Mouse (Mus musculus): ENCODE measurements around the gene Cadm4.
"Not testable (repeated sequence)": the region's sequence is repeated elsewhere in the genome, so short reads cannot be mapped to it uniquely, and the experiment has no call there.

Cadm4 gene

DNA sequence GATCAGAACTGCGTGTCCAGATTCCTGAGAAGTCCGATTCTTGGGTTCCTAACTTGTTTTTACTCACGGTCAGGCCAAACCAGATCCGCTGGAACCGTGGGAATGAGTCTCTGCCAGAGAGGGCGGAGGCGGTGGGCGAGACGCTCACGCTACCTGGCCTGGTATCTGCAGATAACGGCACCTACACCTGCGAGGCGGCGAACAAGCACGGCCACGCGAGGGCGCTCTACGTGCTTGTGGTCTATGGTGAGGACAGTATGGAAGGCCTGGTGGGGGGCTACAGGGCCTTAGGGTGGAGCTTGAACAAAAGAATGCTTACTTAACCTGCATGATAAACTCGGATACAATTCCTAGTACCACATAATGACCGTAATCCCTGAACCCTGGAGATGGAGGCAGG lies 19.7 kb downstream of the Cadm4 start:
- no peak for DNase-seq (ENCODE audit: low read depth)

DNA sequence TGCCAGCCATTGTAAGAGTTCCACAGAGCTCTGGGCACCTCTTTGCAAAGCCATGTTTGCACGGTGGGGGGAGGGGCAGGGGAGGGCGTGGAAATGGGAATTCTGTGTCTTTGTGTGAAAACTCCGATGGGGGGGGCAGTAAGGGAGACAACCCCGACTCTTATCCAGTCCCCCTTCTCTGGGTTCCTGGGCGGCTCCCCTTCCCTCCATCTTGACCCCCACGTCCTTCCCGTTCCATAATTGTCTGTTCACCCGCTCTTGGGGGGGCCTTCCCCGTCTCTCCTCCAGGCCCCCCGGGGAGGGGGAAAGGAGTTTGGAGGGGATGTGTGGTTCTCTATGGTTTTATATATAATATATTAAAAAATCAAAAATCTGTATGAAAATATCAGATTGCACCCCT lies 22.2 kb downstream of the Cadm4 start:
- DNase-seq (ENCODE audit: low read depth), result no peak

DNA sequence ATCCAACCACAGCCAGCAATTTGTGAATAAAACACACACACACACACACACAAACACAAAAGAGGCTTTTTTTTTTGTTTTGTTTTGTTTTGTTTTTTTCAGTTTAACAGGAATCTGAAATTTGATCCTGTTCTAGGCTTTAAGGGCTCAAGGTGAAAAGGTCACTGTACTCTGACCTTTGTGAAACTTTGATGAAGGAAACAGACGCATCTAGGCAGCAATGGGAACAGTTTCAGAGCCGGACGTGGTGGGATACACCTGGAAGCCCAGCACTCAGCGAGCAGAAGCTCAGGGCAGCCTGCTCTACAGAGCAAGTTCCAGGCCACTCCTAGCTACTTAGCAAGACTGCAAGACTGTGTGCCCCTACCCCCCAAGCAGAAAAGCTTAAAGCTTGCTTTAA lies 23.0 kb downstream of the Cadm4 start:
- no peak for DNase-seq (ENCODE audit: low read depth)

DNA sequence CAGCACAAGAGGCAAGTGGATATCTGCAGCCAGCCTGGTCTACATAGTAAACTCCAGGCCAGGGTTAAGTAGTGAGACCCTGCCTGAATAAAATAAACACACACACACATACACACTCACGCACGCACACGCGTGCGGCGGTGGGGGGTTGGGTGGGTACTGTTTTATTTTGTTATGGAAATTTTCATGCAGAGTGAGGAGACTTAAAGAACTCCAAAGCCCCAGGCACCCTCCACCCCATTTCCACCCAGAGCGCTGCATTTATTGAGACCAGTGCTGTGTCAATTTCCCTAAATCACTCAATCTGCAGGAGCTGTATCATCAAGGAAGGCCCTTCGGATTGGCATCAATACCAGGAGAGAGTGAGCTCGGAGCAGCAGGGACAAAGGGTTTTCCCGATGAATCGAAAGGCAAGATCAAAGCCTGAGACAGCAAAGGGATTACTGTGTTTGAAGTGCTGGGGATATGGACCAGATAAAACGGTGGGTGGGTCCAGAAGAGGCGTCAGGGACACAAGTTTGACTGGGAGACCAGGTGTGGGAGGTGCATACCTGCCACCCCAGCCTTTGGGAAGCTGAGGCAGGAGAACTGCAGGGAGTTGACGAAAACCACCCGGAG lies 23.7 kb downstream of the Cadm4 start:
- no peak for DNase-seq (ENCODE audit: low read depth)

DNA sequence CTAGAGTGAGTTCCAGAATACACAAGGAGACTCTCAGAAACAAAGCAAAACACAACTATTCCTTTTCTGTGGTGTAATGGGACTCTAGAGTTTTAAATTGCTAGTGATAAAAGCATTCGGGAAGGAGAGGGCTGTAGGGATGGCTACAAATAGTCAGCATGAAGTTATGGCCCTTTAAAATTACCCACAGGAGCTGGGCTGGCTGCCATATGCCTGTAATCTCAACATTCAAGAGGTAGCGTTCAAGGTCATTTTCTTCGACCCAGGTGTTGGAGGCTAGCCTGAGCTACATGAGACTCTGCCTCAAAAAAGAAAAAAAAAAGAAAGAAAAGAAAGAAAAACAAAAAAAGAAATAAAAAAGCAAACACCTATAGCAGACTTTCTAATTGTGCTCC lies 24.2 kb downstream of the Cadm4 start:
- peak; percentile 52 for DNase-seq (ENCODE audit: low read depth)

DNA sequence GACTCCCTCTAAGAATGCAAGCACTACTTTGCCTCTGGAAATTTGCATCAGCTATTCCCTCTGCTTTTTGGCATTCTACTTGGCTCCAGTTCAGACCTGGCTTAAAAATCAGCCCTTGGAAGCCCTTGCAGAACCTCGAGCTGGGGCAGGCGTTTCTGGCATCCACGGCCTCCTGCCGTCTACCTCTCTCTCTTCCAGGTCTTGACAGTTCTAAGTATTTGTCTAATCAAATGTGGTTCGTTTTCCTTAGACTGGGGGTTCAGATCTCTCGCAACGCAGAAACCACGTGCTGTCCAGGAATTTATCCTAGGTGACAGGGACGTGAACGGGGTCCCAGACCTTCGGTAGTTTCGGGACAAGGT lies 24.6 kb downstream of the Cadm4 start:
- no peak for DNase-seq (ENCODE audit: low read depth)

DNA sequence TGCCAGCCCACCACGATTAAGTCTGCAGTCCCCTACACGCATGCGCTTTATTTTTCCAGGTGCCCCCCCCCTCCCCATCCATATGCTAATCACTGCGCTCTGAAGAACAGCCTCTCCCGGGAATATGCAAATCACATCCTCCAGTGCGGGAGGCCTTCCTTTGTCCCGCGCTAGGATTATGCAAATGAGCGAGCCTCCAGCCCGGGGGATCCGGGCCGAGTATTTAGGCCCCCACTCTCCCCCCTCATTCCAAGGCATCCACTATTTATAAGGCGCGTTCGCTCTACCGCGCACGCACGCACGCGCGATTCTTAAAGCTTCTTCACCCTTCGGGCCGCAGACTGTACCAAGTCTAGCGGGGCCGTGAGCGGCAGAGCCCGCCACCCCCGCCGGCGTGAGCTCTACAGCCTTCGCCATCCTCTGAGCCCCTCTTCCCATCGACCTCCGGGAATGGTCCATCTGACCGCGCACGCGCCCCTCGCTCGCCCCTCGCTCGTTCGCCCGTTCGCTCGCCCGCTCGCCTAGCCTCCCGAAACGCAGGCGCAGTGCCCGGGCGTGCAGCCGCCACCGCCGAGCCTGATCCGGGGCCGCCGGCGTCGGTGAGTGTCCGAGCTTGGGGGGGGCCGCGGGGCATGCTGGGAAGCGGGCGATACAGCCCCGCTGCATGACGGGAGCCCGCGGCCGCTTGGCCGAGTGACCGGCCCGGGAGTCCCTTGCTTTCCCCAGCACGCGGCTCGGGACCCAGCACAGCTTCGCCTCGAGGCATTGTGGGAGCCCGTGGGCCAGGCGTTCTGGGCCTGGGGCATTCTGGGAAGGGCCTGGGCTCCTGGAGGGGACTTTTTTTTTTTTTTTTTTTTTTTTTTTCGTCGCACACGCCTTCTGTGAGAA lies 25.3 kb downstream of the Cadm4 start, which contains the start of gene Zfp428:
Gene Zfp428, plus strand, starts transcription at position 169 of the 888 bp plus-strand sequence.
- peak; percentile 85 for DNase-seq (ENCODE audit: low read depth)

DNA sequence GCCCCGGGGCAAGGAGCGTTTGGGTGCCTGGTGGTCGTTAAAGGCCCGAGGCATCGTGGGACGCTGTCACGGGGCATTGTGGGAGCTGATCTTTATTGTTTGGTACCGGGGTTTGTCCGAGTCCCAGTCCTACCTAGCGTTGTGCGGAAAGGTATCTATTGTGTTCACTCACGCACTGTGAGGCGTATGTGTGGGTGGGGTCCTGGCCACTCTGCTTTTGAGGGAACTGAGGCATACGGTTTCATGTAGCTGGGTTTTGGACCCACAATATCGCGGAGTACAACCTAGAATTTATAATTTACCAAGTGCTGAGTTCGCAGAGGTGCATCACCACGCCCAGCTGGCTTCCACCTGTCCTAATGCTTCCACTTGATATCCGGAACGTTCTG lies 25.9 kb downstream of the Cadm4 start:
- peak; percentile 28 for DNase-seq (ENCODE audit: low read depth)

DNA sequence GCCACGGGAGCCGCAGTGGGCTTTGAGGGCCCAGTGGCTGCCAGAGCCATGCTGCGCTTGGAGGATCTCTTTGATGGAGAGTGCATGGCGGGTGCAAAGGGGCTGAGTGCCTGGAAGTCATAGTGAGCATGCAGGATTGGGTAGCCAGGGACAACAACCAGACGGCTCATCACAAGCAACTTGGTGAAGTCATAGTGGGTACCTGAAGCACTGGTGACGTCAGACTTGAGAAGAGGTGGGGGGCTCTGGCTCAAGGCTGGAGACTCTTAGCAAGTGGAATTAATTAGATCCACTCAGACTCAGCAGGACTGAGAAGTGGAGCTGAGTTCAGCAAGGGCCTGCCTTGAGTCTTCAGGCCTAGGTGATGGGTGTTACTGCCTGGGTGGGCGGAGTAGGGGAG lies 30.5 kb downstream of the Cadm4 start, which contains the start of gene AC161166.1:
Gene AC161166.1, minus strand, starts transcription at position 101 of the 400 bp plus-strand sequence.
- DNase-seq (ENCODE audit: low read depth), result no peak

DNA sequence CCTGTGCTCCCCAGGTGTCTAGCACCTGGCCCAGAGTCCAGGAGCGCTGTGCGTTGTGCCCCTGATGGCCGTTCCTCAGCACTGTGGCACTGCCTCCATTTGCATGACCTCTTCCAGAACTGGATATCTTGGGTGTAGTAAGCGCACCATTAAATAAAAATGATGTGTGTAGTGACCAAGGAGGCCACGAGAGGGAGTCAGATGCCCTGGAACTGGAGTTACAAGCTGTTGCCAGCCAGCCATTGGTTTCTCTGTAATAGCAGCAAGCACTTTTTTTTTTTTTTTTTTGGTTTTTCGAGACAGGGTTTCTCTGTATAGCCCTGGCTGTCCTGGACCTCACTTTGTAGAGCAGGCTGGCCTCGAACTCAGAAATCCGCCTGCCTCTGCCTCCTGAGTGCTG lies 34.5 kb downstream of the Cadm4 start:
- DNase-seq (ENCODE audit: low read depth), result peak; percentile 49

DNA sequence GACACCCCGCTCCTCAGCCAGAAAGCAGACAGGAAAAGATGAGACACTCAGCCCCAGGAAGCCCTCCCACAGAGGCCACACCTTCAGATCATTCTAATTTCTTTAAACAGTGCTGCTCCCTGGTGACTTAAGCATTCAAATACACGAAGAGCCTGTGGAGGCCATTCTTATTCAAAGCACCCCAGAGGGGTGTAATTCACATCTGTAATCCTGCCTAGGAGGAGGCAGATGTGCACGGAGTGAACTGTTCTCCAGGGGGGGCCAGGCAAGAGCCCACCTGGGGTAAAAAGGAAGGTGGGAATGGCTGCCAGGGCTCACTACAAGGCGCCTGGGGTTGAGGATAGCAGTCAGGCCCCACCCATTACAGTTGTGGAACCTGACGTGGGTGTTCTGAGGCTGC lies 35.3 kb downstream of the Cadm4 start:
- DNase-seq (ENCODE audit: low read depth), result peak; percentile 28

DNA sequence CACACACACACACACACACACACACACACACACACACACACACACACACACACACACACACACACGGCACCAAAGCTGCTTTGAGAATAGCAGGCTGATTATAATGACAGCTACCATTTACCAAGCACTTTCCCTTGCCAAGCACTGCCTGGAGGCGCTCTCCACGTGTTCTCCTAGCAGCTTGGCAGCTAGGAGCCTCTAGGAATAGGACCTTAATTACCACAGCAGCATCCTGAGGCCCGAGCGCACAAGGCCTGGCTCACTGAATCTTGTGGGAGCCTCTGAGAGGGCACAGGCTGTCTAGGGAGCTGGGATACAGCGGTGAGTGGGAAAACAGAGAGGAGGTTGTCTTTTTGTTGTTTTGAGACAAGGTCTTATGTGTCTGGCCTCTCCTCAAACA lies 35.8 kb downstream of the Cadm4 start:
- no peak for DNase-seq (ENCODE audit: low read depth)

DNA sequence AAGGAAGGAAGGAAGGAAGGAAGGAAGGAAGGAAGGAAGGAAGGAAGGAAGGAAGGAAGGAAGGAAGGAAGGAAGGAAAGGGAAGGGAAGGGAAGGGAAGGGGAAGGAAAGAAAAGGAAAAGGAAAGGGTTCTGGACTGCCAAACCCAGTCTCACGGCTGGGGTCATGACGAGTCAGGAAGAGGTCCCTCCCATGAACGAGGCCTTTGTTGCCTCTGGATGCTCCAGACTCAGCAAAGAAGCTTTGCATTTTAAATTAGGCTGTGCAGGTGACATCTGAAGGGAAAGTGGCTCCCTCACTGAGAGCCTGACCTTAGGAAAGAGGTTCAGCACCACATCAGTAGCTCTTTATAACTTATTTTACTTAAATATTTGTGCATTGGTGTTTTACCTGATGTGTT lies 37.3 kb downstream of the Cadm4 start:
- no peak for DNase-seq (ENCODE audit: low read depth)

DNA sequence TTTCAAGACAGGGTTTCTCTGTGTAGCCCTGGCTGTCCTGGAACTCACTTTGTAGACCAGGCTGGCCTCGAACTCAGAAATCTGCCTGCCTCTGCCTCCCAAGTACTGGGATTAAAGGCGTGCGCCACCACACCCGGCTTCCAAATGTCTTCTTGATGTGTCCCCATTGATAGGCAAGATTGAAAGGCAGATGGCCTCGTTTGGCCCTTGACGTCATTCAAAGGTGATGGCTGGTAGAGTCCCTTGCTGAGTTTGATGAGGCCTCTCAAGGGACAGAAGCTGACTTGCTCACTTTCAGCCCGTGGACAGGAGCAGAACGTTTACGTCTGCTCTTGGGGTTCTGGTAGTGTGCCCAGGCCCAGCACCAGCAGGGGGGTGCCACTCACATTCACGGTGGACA lies 38.2 kb downstream of the Cadm4 start:
- not testable (repeated sequence) for DNase-seq (ENCODE audit: low read depth)

DNA sequence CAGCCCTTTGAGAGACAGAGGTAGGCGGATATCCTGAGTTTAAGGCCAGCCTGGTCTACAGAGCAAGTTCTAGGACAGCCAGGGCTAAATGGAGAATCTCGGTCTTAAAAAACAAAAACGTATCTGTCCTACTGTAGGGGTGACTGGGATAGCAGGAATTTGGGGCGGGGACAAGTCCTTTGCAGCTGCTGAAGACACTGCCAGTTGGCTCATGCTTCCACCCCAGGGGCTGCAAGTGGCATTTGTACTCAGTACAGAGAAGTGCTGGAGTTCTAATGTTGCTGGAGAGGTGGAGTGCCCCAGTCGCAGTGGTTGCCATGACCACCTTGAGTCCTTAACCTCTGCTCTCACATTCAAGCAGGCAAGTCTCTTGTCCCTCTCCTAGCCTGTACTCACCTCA lies 41.0 kb downstream of the Cadm4 start:
- DNase-seq (ENCODE audit: low read depth), result no peak

DNA sequence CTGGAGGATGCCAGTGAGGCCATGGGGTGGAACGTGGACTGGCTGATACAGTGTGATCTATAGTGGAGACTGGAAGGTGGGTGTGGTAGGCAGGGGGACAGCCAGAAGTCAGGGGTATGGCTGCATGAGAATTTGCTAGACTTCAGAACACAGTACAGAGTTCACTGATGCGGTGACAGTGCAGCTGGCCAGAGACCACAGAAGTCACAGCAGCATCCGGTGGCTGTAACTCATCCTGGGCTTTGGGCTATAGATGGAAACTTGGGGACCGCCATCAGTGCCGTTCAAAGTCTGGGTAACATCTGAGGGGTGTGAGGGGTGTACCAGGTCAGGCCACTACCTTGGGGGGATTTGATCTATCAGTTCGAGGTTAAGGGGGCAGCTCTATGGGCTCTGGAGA lies 41.9 kb downstream of the Cadm4 start:
- no peak for DNase-seq (ENCODE audit: low read depth)

DNA sequence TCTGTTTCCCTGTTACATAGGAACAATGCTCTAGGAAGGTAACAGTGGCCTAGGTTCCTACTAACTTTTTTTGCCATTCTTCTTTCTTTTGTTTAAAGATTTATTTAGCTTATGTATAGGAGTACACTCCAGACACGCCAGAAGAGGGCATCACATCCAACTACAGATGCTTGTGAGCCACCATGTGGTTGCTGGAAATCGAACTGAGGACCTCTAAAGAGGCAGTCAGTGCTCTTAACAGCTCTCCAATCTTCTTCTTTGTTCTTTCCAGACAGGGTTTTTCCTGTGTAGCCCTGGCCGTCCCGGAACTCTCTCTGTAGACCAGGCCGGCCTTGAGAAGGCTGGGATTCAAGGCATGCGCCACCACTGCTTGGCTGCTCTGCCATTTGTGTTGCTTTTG lies 43.2 kb downstream of the Cadm4 start:
- peak; percentile 37 for DNase-seq (ENCODE audit: low read depth)

DNA sequence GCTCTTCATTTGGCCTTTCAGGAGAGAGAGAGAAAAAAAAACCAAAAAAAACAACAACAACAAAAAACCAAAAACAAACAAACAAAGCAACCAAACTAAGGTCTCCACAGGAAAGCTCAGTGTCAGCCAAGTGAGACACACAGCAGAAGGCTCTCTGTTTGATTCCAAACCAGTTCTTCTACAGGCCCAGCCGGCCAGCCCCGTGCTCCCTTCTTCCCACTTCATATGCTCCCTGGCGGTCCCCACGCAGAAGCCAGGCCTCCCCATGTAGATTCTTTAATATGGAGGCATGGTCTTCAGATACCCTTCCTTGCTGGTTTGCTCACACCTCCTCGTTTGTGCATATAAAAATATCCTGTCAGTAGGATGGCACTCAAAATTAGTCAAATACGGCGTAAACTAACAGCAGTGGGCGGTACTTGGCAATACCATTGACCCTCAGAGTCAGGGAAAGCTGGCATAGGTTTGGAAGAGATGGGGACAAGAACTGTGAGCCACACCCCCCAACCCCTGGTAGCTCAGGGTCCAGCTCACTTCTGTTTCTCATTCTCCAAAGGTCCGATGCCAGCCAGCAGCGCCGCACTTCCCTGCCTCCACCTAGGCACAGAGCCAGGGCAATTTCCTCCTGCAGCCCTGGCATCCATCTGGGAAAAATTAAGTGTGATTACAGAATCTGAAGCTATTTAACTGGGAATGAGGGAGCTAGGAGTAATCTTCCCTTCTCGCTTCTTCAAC lies 44.0 kb downstream of the Cadm4 start:
- no peak for DNase-seq (ENCODE audit: low read depth)

DNA sequence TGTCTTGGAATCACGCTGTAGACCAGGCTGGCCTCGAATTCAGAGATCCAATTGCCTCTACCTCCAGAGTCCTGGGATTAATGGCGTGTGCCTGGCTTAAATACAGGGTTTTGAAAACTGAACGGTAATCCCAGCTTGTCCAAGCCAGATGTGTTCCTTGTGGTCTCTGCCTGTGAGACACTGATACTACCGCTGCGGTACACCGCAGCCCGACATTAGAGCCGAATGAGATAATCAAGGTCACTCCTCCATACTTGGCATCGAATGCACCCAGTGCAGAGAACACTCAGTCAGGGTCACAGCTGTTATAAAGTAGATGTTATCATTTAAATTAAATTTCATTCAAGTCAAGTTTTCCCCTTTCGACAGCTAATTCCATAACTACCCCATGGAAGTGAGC lies 47.0 kb downstream of the Cadm4 start:
- DNase-seq (ENCODE audit: low read depth), result peak; percentile 51

DNA sequence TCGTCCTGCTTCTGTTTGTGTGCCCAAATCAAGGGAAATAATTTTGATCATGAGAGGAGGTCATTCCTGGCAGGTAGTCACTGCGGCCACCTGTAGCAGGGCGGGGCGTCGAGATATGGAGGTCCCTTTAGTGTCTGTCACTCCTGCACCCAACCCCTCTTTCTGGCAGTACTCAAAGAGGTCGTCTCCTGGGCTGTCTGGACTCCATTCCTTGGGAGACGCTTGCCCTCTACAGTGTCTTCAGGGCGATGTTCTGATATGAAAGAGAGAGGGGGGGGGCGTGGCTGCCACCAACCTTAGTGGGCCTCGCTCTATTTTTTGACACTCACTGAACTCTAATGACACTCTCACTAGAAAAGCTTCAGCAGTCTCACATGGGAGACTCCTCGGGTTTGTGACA lies 47.8 kb downstream of the Cadm4 start:
- DNase-seq (ENCODE audit: low read depth), result peak; percentile 39

DNA sequence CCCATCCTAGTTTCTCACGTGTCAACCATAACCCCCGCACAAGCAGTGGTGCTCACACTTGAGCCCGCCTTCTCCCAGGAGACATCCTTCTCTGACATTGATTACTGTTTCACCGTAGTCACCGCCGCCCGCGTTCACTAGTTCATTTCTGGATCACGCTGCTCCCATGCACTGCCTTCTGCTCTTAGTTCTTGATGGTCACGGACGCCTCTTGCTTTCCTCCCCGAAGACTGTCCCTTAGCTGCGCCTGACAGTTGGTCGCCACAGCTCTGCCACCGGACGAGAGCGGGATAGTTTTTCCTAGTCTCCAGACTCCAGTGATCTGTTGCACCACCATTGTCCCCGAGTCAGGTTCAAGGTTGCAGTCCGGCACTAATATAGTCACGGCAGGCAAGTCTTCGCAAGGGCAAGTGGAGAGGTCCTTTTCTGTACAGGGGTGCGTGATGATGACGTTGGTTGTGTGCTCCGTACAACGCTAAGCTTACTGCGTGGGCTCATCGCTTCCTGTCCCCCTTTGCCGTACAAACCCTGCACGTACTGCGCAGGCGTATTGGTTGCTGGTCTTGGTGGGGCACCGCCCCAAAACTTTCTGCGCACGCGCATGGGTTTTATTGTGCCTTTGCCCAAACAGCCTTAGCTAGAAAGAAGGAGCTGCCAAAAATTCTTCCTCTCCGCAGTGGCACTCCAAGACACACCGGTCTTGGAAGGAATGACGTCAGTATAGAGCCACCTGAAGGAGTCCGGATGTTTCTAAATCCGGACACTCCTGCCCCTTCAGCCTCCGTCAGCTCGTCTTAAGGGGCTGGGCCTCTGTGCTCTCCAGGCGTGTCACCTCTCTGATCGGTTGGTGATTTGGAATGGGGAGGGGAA lies 48.5 kb downstream of the Cadm4 start, which contains the start of gene Irgq:
Gene Irgq, plus strand, starts transcription at position 628 of the 870 bp plus-strand sequence.
- DNase-seq (ENCODE audit: low read depth), result peak; percentile 100

All from 416B (cell line).